Mouse (Mus musculus): ENCODE measurements at regions not wholly inside any gene's neighbourhood (a gene's known extent, or its start where the extent isn't known, plus 50 kb on each side); places are given as distances from the start of the nearest gene placed in this dataset.
"Not testable (repeated sequence)": the region's sequence is repeated elsewhere in the genome, so short reads cannot be mapped to it uniquely, and the experiment has no call there.

DNA sequence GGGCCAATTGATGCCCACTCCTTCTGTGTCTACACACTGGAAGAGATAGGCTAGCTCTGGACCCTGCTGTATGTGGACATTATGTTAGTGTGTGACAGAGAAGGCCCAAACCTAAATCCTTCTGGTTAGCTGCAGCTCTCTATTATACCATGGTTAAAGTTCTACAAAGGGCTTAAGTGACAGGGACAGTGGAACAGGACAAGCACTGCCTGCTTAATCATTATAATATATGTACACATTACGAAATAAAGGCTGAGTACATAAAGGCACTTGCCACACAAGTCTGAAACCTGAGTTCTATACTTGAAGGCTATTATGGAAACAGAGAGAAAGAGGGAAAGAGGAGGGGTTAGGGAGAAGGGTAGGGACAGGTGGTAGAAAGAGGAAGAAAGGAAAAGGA, 55.2 kb downstream of the Rdh14 start:
- no peak for DNase-seq (ENCODE audit: low read depth, low spot score)

DNA sequence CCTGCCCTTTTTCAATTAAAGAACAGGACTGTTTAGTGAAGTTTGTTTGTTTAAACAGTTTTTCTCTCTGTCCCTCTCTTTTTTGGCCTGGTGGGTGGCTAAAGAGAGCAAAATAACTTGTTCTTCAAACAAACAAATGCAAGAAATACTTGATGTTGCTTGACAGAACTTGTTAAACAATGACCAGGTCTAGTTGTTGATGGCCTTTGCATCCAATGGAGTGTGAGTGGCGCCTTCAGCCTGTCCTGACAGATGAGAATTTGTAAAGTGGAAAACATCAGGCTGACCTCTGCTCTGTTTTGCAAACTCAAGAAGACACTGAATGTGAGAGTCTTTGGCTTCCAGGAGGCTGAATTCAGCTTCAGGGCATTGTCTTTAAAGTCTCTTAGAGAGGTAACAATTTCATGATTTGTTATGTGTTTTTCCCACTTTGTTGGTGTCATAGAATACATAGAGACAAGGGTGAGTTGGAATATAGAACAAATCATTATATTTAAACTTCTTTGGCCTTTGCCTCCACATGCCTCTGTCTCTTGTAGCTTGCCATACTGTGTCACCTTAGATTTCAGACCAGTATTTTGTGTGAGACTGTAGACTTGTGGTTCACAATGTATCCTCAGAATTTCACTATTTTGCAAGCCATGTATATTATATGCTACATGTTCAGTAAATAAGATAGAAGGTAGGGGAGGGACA, 67.5 kb downstream of the Rdh14 start:
- no peak for DNase-seq (ENCODE audit: low read depth, low spot score)

DNA sequence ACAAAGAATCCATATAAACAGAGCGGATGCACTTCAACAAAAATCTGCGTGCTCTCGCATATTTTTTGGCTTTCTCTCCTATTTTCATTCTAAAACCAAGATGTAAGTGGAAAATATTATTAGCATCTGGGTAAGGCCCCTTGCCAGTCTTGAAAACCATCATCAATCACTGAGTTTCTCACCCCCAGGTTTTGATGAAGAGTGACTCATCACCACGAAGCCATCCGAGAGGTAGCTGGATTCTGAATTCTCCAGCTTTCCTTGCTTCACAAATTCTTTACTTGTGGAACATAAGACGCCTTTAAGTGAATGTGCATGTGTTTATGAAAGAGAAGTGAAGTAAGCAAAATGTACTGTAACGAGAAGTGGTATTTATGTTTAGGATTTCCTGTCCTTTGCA, 71.2 kb downstream of the Rdh14 start:
- no peak for DNase-seq (ENCODE audit: low read depth, low spot score)

DNA sequence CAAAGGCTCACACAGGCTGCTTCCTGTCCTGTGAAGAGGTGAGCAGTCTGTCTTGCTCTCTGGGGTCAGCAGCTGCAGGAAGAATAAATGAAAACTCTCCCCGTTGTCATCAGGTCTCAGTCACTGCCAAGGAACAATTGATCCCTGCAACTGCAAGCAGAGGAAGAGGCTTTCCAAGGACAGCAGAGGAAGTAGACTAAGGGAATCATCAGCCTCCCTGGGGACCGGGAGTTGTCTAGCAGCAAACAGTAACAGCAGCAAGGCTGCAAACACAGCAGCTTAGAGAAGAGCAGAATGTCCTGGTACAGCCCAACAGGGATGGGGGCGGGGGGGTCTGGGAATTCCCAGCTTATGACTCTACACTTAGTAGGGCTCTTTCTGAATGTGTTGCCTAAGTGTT, 72.4 kb downstream of the Rdh14 start:
- DNase-seq (ENCODE audit: low read depth, low spot score): no peak

DNA sequence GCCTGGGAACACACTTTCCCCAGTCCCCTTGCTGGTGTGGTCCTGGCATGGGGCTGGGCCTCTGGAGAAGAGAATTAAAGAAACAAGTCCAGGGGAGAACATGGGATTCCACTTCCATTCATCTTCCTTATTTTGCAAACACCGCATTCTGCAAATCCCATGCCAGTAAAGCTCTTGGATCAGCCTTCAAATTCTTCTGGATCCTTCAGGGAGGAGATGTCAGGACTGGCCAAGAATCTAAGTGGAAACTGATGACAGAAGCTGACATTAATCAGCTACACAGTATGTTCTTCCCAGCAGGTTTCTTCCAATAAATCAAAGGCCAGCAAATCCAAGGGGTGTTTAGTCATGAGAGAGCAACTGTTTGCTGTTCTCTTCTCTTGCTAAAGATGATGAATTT, 83.4 kb downstream of the Rdh14 start:
- DNase-seq (ENCODE audit: low read depth, low spot score): no peak

DNA sequence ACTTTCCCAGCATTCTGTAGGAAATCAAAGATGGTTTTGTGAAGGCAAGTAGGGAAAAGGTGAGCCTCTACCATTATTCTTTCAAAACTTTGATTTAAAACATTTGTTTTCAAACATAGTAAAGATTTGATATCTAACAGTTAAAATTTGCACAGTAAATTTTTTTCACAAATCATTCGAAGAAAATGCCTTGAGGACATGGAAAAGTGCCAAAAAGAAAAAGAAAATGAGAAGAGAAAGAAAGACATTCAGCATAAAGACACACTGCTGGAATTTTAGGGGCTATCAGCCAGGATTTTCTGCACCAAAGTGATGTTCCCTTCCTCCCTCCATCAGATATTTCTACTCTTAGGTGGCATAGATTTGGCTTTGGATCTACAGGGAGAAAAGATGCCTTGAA, 90.2 kb downstream of the Rdh14 start:
- no peak for DNase-seq (ENCODE audit: low read depth, low spot score)

DNA sequence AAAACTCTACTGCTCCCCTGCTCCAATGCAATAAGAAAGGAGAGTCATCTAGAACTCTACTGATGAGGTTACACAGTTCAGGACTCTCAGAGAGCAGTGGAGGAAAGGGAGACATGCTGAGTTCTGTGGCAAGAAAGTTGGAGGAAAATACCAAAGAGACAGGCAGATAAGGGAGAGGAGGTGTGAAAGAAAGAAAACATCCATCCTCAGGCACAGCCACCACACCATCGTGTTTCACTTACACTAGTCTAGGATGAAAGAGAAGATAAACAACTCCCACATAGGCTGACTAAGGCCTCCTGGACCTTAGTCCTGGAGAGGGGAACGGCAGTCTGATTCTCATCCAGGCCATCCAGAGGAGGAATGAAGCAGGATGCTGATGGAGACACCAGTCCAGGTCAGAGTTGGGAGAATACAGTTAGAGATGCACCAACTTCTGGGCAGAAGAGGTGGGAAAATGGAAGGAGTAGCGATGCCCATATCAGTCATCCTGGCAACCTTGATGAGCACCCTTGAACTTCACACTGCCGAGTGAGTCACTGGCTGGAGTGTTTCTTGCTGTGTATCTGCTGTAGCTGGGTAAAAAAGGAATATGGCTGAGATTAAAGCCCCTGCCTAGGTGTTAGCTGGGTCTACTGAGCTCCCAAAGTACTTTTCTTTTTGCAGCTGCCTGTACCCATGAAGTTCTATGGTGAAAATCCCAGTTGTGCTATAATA, 91.9 kb downstream of the Rdh14 start:
- DNase-seq (ENCODE audit: low read depth, low spot score): no peak

DNA sequence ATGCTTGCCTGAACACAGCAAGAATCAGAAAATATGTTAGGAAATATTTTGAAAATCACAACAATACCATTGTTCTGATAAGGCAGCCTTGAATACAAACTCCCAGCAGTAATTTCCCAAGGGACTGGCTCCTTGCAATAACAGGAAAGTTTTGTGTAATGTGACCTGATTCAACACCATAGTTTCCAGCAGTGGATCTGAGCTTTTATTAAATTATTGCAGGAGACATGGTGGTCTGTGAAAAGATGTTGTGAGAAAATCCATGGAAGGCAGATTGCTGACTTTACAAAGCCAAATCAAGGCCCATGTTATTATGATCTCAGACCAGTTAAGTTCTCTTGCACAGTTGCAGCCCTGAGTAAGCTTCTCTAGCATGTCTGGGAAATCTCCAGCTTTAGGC, 116.1 kb downstream of the Rdh14 start:
- no peak for DNase-seq (ENCODE audit: low read depth, low spot score)

DNA sequence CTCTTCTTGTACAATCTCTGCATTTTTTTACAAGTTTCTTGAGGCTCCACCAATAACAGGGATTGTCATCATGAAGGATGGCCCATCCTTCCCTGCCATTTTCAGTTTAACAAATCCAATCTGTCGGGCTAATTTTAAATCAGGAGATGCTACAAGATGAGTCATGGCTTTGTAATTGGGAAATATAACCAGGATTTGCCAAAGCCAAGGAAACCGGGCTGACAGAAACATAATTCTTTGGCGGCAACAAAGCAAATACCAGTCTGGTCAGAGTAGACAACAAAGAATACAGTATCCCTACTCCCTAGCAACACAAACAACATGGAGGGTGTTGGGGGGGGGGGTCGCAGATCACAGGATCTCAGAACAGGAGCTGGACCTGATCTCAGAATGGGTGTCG, 123.0 kb downstream of the Rdh14 start:
- DNase-seq (ENCODE audit: low read depth, low spot score): no peak

DNA sequence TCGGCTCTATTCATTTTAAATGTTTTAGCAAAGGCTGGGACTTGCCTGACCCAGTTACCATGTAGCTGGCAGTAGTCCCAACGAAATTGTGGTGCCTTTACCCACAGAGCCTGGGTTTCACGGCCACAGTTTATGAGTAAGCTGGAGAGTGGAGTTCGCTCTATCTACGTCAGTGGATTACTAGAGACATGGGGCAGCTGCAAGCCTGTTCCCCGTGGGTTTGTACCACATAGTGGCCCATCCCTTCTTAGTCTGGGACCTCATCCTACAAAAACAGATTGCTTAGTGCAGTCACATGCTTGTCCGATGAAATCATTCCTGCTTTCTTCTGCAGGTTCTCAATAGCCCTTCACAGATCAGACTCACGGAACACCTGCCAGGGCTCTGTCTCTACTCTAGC, 123.7 kb downstream of the Rdh14 start:
- no peak for DNase-seq (ENCODE audit: low read depth, low spot score)

DNA sequence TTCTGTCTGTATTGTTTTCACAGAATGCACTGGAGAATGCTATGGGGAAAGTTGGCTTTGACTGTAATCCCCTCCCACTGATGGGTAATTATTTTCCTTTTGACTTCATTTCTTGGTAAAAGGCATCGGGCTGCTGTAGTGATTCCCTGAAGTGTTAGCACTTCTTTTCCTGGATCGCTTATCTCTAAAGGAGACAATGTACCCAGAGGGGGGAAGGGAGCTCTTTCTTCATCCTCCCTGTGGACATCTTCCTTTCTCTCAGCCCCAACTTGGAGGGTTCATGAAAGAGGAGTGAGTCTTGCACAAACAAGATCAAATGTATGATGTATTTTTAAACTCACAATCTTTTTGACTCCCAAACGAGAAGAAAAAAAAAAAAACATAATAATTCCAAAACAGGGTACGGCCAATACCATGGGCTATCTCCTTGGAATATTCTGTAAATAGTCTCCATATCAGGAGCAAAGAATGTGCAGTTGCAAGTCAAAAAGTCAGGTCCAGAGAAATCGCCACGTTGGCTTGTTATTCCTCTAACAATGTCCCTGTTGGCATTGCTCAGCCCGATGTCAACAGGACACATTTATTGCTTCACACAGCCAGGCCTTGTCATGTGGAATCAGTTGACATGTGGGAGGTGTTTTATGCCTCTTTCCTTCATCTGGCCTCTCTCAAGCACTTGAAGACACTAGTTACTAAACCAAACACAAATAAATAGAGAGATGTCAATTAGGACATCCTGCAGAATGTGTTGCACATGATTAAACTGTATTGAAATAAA, 134.1 kb downstream of the Rdh14 start:
- DNase-seq (ENCODE audit: low read depth, low spot score): no peak

DNA sequence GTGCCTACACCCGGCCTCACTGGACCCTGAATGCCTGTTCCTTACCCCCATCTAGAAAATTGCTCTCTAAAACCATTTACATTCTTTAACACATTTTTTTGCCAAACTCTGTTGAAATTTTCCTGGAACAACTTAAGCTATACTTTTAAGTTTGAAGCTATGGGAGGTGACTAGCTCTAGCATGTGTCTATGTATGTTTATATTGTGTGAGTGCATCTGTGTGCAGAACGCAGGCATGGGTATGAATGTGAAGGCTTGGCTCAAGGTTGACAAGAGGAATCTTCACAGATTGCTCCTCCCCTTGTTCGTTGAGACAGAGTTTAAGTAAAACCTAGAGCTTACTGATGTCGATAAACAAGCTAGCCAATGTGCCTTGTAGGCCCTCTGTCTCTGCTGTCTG, 135.4 kb downstream of the Rdh14 start:
- DNase-seq (ENCODE audit: low read depth, low spot score): no peak

DNA sequence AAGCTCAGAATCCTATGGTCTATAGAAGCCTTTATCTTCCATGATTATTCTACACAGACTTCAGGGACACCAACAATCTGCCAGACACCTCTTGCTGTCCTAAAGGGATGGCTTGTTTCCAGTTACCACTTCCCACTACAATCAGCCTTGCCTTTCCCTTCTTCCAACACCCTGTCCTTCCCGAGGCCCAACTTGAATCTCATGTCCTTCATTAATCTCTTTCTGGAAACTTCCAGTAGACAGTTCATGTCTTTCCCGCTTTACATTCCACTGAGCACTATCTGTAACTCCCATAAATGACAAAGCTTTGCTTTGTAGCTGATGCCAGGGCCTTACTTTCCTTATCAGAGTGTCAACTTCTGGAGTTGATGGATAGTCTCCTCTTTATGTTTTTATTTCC, 138.5 kb downstream of the Rdh14 start:
- no peak for DNase-seq (ENCODE audit: low read depth, low spot score)

DNA sequence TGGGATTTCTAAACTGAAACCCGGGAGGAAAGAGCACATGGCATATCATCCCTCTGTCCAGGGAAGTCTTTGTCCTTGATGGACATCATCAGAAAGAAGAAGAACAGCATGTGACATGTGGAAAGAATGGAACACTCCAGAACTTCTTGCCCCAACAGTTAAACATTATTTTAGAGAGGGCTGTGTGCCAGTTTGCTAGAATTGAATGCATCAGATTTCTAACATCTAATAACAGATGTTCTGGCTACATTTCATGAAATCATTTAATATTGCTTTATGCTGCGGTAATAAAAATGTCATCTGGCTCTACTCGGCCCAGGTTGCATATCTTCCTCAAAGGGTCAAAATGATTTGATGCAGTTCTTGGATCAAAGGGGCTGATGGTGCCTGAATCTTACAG, 140.4 kb downstream of the Rdh14 start:
- DNase-seq (ENCODE audit: low read depth, low spot score): no peak

DNA sequence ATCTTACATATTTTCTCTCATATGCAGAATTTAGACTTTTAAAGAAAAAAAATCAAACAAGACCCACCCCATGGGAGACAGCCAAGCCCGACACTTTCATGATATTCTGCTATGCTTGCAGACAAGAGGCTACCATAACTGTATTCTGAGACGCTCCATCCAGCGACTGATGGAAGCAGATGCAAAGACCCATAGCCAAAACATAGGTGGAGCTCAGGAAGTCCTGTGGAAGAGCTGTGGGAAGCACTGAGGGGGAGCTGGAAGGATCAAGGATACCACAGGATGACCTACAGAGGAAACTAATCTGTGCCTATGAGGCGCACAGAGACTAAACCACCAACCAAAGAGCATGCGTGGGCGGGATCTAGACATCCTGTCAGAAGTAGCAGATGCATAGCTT, 143.4 kb downstream of the Rdh14 start:
- no peak for DNase-seq (ENCODE audit: low read depth, low spot score)

DNA sequence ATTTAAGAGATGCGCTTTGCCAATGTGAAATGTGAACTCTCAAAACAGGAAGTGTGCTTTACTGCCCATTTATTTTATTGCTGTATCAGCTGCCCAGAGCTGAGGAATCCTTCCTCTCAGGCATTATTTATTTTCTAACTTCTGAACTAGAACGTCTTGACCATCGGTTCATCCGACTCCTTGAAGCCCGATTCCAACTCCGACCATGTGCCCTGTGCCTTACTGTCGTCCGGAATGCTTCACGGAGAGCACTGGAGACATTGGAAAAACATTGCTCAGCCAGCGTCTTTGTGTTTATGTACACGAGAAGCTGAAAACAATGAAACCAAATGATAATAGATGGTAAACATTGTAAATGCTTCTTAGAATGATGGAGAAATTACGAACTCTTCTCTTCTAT, 145.7 kb downstream of the Rdh14 start:
- DNase-seq (ENCODE audit: low read depth, low spot score): no peak

DNA sequence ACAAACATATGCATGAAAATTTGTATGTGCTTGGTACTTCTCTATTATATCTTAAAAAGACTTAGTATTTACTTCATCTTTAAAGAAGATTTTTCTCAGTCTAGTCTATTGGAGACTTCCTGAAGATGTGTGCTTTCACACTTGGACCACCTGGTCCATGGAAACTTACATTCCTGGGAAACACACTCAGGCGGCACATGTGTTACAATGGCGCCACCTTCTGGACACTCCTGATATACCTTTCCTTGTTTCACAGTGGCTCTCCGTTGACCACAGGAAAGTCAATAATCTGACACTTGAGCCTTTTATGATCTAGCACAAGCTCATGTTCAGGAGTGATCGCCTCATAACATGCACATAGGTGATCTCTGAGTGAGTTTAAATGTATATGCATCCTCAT, 146.5 kb downstream of the Rdh14 start:
- DNase-seq (ENCODE audit: low read depth, low spot score): peak; percentile 22

DNA sequence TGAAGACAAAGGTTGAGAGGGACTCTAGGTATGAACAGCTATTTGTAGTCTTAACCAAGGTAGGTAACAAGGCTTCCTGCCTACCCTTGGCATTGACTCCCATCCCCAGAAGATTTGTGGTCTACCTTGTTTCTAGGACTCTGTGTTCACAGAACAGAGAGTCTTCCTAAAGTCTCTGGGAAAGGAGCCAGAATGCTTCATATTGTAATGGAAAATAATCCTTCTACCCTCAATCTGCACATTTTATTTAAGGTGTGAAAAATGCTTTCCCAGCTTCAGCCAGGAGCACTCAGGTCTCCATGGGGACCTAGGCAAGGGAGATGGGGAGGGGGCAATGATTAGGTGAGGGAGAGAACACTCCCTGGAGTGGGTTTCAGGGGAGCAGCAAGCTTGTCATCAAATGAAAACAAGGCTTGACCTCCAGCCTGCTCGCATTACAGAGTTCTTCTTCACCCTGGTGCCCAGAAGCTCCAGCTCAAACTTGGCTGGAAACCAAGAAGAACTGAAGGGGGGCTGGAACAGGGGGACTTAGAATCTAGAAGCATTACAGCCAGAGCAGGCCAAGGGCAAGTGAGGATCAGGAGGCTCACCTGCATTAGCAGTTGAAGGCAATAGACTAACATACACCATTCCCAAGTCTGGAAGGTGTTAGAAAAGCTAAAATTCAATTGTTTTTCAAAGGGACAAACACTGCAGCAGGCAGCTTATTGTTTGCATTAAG, 159.1 kb downstream of the Rdh14 start:
- DNase-seq (ENCODE audit: low read depth, low spot score): no peak

DNA sequence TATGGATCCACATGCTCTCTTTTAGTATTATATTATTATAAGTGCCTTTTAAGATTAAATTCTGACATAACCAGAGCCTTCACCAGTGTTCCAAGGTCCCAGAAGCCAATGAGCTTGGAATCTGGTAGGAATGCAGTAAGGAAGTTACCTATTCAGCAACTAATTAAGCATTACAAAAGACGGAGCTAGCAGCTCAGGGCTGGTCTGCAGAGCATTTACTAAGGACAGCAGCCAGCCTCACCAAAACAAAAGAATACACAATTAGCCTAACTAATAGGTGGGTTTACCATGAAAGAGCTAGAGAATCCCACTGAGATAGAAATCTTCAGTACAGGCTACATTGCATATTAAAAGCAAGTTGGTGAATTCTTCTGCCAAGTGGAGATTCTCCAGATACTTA, 164.1 kb downstream of the Rdh14 start:
- DNase-seq (ENCODE audit: low read depth, low spot score): not testable (repeated sequence)

DNA sequence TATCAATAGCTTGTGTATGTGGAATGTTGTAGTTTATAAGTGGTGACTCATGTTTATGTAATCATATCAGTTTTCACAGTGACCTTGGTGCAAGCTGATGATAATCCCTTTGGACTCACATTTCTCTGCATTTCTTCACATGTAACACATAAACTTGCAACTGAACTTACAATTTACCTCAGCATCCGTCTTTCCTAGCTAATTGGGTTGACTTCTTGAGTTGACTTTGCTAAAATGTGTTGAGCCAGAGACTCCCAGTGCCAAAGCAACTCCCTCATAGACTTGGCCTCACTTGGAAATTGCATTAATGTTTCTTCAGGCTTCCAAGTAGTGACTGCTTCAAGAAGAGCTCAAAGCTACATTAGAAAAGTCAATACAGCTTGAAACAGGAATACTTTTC, 172.4 kb downstream of the Rdh14 start:
- DNase-seq (ENCODE audit: low read depth, low spot score): no peak

DNA sequence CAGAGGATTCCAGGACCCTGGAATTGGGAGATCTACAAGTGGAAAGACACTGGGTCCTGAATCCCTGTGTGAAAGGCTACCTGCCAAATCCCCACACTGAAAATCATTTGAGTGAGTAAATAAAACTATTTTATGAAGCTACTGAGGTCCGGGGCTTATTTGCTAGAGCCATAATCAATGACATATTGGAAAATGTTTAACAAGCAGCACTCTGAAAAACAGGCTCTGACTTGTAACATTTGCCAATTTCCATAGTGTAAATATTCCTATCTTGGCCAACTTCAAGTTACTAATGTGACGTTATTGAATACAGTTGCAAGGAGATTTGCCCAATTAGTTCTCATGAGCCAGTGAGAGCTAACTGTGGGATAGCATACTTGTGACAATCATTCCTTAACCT, 177.3 kb downstream of the Rdh14 start:
- DNase-seq (ENCODE audit: low read depth, low spot score): no peak

Measured in retina, adult 2 months (tissue).